Mouse (Mus musculus): ENCODE data around the gene Gm20388.

The Gm20388 gene

GRCm38 (mm10) chr8:120396756-120397155, 486.1 kb downstream of the Gm20388 start:
- no peak for DNase-seq (ENCODE audit: low spot score)

GRCm38 (mm10) chr8:120397444-120398411, 487.1 kb downstream of the Gm20388 start:
- DNase-seq (ENCODE audit: low spot score) = no peak

GRCm38 (mm10) chr8:120399212-120399934, 488.7 kb downstream of the Gm20388 start:
- no peak for DNase-seq (ENCODE audit: low spot score)

GRCm38 (mm10) chr8:120401216-120401615, 490.6 kb downstream of the Gm20388 start:
- no peak for DNase-seq (ENCODE audit: low spot score)

GRCm38 (mm10) chr8:120401712-120402111, 491.1 kb downstream of the Gm20388 start:
- no peak for DNase-seq (ENCODE audit: low spot score)

- no peak for DNase-seq (ENCODE audit: low spot score)
These were observed 493.1 kb downstream of the Gm20388 start for GRCm38 (mm10) chr8:120403606-120404269.

- peak; percentile 57 for DNase-seq (ENCODE audit: low spot score)
These were observed 494.0 kb downstream of the Gm20388 start for GRCm38 (mm10) chr8:120404609-120405036.

GRCm38 (mm10) chr8:120406008-120406632, 495.5 kb downstream of the Gm20388 start:
- no peak for DNase-seq (ENCODE audit: low spot score)

GRCm38 (mm10) chr8:120407701-120408240, 497.1 kb downstream of the Gm20388 start:
- no peak for DNase-seq (ENCODE audit: low spot score)

GRCm38 (mm10) chr8:120408241-120409215, 497.9 kb downstream of the Gm20388 start:
- no peak for DNase-seq (ENCODE audit: low spot score)

- no peak for DNase-seq (ENCODE audit: low spot score)
These were observed 498.9 kb downstream of the Gm20388 start for GRCm38 (mm10) chr8:120409371-120410013.

- no peak for DNase-seq (ENCODE audit: low spot score)
These were observed 500.4 kb downstream of the Gm20388 start for GRCm38 (mm10) chr8:120411059-120411458.

- no peak for DNase-seq (ENCODE audit: low spot score)
These were observed 501.2 kb downstream of the Gm20388 start for GRCm38 (mm10) chr8:120411862-120412261.

- DNase-seq (ENCODE audit: low spot score) = no peak
These were observed 501.7 kb downstream of the Gm20388 start for GRCm38 (mm10) chr8:120412357-120412756.

GRCm38 (mm10) chr8:120412911-120413625, 502.4 kb downstream of the Gm20388 start:
- DNase-seq (ENCODE audit: low spot score) = no peak

- DNase-seq (ENCODE audit: low spot score) = no peak
These were observed 503.0 kb downstream of the Gm20388 start for GRCm38 (mm10) chr8:120413626-120413988.

GRCm38 (mm10) chr8:120414216-120414615, 503.6 kb downstream of the Gm20388 start:
- no peak for DNase-seq (ENCODE audit: low spot score)

- no peak for DNase-seq (ENCODE audit: low spot score)
These were observed 504.8 kb downstream of the Gm20388 start for GRCm38 (mm10) chr8:120415474-120415873.

GRCm38 (mm10) chr8:120416173-120416521, 505.5 kb downstream of the Gm20388 start:
- DNase-seq (ENCODE audit: low spot score) = no peak
